Mouse (Mus musculus): Measurements from ENCODE around the gene Wbp1.

DNA sequence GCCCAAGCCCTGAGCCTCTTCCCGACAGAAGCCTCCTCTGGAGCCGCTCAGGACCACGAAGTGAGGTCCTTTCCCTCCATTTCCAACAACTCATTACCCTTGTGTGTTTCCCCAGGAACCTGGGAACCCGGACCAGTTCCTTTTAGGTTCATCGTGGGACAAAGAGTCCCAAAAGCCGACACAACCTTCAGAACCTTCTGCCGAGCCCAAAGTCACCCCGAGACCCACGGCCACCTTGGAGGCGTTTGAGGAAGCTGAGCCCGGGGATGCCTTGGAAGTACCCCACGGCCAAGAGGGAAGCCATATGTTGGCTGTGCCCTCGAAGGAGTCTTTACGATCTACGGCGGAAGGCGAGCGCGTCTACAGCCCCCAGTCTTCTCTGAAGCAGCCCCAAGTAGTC lies 40.1 kb upstream of the Wbp1 start:
- no peak for TF ChIP-seq USF2 (IDR thresholded peaks at IDR 0.05; ENCODE audit: borderline replicate concordance in 1 of 2, insufficient read depth in 1 of 2, low read depth in 1 of 2, low read length in 2 of 2)
- TF ChIP-seq ZNF384 (IDR thresholded peaks at IDR 0.05; ENCODE audit: low read depth, low read length): no peak
- TF ChIP-seq POLR2A (IDR thresholded peaks at IDR 0.05; ENCODE audit: control insufficient read depth in 1 of 2, insufficient read depth in 1 of 2, low read depth in 1 of 2, low read length in 2 of 2, poor library complexity in 1 of 2): no peak
- TF ChIP-seq CHD1 (IDR thresholded peaks at IDR 0.05; ENCODE audit: low read depth, low read length): no peak
- no peak for TF ChIP-seq MAZ (IDR thresholded peaks at IDR 0.05; ENCODE audit: low read depth, low read length)

Data from MEL (cell line).